Mouse (Mus musculus) layer of hippocampus, adult 18-20 months (tissue): ENCODE measurements at regions not wholly inside any gene's neighbourhood (a gene's known extent, or its start where the extent isn't known, plus 50 kb on each side); places are given as distances from the start of the nearest gene placed in this dataset.

Source experiments
- DNase-seq, 2 experiments: peaks; one replicate each; pipeline ENCODE4 v3.0.0; 2022; ENCODE audit warnings: low spot score in 2 of 2

DNA sequence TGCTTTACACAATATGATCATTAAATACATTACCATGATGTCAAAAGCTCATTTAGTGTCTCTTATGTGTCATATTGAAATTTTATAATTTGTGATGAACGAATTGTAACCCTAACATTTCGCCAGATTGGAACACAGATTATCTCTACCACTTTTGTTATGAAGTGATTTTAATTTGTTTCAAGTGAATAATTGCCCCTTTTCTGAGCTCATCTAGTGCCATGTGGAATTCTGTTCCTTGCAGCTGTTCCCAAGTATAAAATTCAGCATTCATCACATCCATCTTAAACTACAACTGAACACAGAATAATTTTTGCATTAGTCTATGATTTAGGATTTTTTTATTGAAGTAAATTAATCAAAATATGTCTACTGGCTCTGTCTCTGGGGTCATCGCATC lies 445.0 kb downstream of the Tdrd3 start:
- peak in 1 of 2 experiments; percentile 67 for DNase-seq

DNA sequence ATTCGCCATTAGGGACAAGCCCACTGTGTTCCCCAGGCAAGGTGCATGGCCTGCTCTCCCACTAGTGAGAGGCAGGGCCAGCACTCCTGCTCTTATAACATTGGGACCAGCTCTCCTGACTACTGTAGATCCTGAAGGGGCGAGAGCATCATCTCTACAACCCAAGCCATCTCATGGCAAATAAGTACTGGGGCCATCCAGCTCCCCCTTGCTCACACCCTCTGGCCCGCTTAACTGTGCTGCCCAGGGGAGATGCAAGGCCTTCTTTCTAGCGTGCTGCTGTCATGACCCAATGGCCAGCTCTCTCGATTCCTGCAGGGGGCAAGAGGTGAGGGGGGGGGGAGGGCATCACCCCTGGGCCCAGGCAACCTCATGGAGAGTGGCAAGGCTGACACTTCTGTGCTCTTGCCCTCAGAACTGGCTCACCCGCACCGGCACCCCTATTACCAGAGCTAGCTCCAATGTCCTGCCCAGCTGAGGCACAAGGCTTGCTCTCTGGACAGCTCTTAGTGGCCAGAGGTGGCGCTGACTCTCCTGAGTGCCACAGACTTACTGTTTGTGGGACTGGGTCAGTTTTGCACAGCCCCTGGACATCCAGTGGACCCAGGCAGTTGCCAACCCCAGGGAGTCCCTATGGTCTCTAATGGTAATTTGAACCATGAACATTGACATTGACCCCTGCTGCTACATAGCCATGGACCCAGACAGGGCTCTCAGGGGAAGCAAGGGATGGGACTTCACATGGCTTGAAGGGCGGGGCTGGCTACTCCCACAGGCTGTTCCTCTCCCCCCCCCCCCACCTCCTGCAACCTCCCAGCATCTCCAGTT lies 448.2 kb downstream of the Tdrd3 start:
- no peak for DNase-seq

DNA sequence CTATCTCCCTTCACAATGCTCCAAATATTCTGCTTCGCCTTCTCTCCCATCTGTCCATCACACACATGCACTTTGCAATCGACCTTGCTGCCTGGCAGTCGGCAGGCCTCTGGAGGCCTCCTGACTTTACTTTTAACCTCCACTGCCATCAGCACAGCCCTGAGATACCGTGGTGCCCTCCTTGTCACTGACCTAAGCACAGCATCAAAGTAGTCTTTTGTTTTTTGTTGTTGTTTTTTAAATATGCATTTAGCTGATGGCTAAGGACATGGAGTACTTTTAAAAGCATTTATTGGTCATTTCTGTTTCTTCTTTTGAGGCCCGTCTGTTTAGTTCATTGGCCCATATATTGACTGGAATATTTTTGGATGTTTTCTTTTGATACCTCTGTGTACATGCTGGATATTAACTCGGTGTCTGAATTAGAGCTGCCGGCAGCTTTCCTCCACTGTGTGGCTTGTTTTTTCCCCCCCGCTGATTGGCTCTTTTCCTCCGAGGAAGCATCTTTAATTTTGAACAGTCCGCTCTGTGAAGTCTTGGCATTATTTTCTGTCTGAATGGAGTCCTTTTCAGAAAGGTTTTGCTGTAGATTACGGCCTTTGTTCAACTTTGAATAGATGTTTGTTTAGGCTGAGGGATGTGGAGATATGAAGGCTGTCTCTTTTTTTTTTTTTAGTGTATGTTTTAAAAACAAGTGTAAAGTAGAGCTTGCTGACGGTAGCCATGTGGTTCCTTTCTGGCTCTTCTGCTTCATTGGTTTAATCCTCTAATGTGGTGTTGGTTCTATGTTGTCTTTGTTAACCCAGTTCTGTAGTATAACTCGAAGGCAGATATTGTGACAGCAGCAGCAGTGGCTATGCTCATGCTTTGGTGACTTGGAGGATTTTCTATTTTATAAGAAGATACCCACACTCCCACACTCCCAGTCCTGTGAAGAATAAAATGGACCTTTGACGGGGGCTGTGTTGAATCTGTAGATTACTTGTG lies 449.1 kb downstream of the Tdrd3 start:
- no peak for DNase-seq

DNA sequence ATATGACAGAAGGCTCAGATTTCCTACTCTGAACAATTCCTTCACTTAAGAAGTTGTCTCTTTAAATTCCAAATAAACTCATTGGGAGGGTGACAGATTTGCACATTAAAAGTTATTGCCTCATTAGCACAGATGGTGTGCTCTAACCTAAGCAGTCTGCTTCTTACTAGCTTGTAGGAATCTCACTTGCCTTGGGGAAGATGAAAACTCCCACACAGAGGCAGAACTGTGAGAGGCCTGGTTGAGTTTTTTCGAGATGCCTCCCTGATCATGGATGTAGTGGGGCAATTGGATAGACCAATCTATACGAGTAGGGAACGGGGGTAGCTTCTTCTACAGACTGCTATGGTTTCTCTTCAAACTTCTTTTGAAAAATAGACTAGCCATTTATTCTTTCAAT lies 485.3 kb downstream of the Tdrd3 start:
- DNase-seq = peak; percentile 39 to 71

DNA sequence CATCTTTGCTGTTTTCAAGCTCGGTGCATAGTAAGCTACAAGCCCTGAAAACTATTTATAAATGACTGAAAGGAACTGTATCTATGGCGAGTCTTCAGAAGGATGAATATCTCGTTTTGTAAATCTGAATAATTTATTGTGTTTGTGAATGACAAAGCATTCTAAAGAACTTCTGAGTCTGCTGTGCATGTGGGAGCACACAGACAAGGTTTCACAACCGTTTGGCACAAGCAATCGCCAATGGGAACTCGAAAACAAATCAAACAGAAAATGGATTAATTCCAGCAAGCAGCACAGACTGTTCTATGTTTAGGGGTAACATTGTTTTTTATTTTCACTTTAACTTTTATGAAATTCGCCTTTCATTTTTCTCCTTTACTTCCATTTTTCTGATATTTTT lies 486.0 kb downstream of the Tdrd3 start:
- peak; percentile 16 to 70 for DNase-seq
